Mouse (Mus musculus) mouse embryonic stem cell (cell line): ENCODE data around the gene Dsn1.

ENCODE experiments used
- in situ Hi-C, 2 experiments: fragments of 300-500 bp; cut with MboI; formaldehyde crosslinking; loops; 1 replicate in 1 of 2; 3 replicates in 1 of 2; pipeline ENCODE4 v1.14.3; 2019 to 2020; ENCODE audit warnings: low sequenced_read_pairs in 2 of 2, low pct_unique_long_range_greater_than_20kb in 1 of 2, mixed read lengths in 1 of 2; ENCODE audit not compliant: unreplicated experiment in 1 of 2

Dsn1 gene

GRCm38 (mm10) chr2:157006511-157007233 is at the start of gene Dsn1:
Gene Dsn1, minus strand, starts transcription at chr2:157007154.
- in situ Hi-C loops, result no loop called here

- in situ Hi-C loops, result no loop called here
Measured at GRCm38 (mm10) chr2:157055721-157056120, 48.8 kb upstream of the Dsn1 start.

DNA sequence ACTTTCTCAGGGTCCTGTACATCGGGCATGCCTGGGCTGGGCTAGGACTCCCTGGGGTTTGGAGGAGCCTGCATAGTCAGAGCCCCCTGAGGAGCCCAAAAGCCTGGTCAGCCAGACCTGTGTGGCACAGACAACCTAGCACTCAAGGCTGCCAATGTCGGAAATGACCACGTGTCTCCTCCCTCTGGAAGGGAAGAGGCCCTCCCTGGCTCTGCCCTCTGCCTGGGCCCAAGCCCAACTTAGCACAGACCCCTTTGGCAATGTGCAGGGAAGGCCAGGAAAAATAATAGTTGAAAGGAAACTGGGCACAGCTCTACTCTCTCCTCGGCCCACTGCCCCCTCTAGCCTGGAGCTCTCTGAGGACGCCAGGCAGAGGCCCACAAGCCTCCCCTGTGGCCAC is 47.9 kb upstream of the Dsn1 start:
- in situ Hi-C loops, result no loop called here

DNA sequence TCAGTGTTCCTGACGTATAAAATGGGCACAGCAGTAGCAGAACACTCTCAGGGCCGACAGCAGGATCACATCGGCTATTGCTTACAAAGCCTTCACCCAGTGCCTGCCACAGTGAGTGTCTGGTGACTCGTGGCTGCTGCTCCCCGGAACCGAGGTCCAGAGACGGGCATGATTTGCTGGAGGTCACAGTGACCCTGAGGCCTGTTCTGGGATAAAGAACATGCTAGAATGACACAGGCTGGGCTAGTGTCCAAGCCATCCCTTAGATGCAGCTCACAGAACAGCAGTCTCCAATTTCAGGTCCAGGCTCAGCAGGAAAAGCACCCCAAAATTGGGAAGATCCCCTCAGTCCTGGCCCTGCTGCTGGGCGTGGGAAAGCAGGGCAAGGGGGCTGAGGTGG is 47.3 kb upstream of the Dsn1 start:
- in situ Hi-C loops, result no loop called here

DNA sequence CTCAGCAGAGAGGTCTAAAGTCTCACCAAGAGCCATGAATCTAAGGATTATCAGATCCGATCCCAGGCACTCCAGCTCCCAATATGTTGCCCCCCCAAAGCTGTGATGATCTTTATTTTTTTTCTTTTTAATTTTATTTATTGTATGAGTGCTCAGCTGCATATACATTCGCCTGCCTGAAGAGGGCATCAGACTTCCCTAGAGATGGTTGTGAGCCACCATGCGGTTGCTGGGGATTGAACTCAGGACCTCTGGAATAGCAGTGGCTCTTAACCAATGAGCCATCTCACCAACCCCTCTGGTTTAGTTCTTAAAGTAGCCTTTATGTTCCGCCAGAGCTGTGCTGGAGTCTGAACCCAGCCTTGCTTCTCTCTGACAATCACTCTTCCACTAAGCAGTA is 46.8 kb upstream of the Dsn1 start:
- in situ Hi-C loops, result no loop called here

DNA sequence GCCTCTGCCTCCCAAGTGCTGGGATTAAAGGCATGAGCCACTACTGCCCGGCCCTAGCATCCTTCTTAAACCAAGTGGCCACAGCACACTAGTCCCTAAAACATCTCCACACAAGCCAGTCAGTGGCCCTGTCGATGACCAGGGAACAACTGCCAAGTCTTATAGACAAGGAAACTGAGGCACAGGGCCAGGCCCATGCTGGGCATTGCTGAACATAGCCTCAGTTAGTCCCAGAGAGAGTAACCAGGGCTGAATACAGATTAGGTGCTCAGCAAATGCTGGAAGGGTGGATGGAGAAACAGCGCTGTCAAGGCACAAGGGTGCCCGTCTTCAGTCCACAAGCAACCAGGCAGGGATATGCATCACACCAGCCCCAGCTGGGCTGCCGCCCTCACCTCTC is 46.2 kb upstream of the Dsn1 start:
- in situ Hi-C loops, result no loop called here

GRCm38 (mm10) chr2:157052448-157052847 is 45.5 kb upstream of the Dsn1 start:
- in situ Hi-C loops, result no loop called here

GRCm38 (mm10) chr2:157049831-157050243 is 42.9 kb upstream of the Dsn1 start:
- in situ Hi-C loops, result no loop called here

- in situ Hi-C loops, result no loop called here
Measured at GRCm38 (mm10) chr2:157048395-157049181, 41.6 kb upstream of the Dsn1 start.

GRCm38 (mm10) chr2:157046956-157047355 is 40.0 kb upstream of the Dsn1 start:
- in situ Hi-C loops, result no loop called here

- in situ Hi-C loops, result no loop called here
Measured at GRCm38 (mm10) chr2:157045932-157046331, 39.0 kb upstream of the Dsn1 start.

DNA sequence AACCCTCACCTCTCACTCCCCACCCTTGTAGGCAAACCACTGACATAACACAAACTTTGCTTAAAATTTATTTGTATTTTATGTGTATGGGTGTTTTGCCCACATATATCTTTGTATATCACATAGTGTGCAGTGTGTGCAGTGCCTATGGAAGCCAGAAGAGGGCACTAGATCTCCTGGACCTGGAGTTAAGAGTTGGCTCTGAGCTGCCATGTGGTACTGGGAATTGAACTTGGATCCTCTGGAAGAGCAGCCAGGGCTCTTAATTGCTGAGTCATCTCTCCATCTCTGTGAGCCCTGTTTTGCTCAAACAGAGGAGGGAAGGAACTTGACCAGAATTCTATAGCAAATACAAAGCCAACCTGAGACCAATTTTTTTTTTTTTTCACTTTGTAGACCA is 37.0 kb upstream of the Dsn1 start:
- in situ Hi-C loops, result no loop called here

GRCm38 (mm10) chr2:157043556-157043955 is 36.6 kb upstream of the Dsn1 start:
- in situ Hi-C loops, result no loop called here

- in situ Hi-C loops, result no loop called here
Measured at GRCm38 (mm10) chr2:157041421-157041820, 34.5 kb upstream of the Dsn1 start.

DNA sequence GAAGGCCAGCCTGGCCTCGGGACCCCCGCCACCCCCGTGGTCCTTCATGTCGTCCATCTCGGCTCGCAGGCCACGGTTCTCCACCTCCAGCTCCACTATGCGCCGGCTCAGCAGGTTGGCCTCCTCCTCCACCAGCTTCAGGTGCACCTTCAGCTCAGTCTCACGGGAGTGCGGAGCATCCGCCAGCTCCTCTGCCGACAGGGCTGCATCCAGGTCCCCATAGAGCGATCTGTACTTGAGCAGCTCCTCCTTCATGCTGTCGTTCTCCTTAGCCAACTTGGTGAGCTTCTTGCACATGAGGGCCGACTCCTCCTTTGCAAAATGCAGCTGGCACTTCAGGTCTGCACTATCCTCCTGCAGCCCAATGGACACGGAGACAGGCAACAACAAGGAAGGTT is 33.7 kb upstream of the Dsn1 start:
- in situ Hi-C loops, result no loop called here

GRCm38 (mm10) chr2:157039900-157040648 is 33.1 kb upstream of the Dsn1 start:
- in situ Hi-C loops, result no loop called here

GRCm38 (mm10) chr2:157037303-157037702 is 30.3 kb upstream of the Dsn1 start:
- in situ Hi-C loops, result no loop called here

DNA sequence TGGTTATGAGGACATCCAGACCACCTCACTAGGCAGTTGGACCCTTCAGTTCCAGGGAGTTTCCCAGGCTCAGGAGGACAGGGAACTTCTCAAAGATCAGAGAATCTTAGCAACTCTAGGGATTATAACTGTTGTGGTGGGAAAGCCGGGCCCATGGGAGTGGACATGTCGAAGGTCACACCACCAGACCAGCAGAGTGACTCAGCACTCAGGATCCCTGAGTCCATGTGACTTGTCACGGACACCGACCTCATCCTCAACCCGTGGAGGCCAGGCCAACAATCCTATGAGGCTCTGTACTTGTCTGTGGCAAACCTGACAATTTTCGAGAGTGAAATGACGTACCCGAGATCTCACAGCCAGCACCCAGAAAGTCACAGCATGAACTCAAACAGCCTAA is 29.4 kb upstream of the Dsn1 start:
- in situ Hi-C loops, result no loop called here

GRCm38 (mm10) chr2:157035371-157035770 is 28.4 kb upstream of the Dsn1 start:
- in situ Hi-C loops, result no loop called here
